Mouse (Mus musculus) brain, embryonic 14.5 days (tissue): ENCODE data around the gene Gm9736.

Experiments used
- CTCF ChIP-seq: fragments of 200-500 bp; IDR thresholded peaks from 2 replicates; pipeline ENCODE4 v1.5.1; 2012; ENCODE audit warnings: inconsistent platforms, mild to moderate bottlenecking, moderate library complexity, borderline replicate concordance; ENCODE audit not compliant: insufficient read depth, insufficient read length; ENCODE audit errors: extremely low read depth
- POLR2A ChIP-seq: fragments of 200-500 bp; IDR thresholded peaks from 2 replicates; pipeline ENCODE4 v1.6.1; 2012; ENCODE audit warnings: mild to moderate bottlenecking, inconsistent platforms, borderline replicate concordance; ENCODE audit not compliant: poor library complexity, insufficient read depth, insufficient read length, severe bottlenecking; ENCODE audit errors: extremely low read depth

- TF ChIP-seq CTCF: no peak
- no peak for TF ChIP-seq POLR2A
These were observed 25.0 kb downstream of the Gm9736 start, which contains the start of gene Gm10100 for GRCm38 (mm10) chr10:77726186-77726585.
